Mouse (Mus musculus) CH12.LX (cell line): ENCODE measurements around the gene Agfg1.

Source experiments
- BHLHE40 ChIP-seq: IDR thresholded peaks from 2 replicates; pipeline ENCODE4 v1.6.1; 2011; ENCODE audit warnings: mild to moderate bottlenecking, low read depth, low read length, improper control_type of control experiment
- CHD2 ChIP-seq: IDR thresholded peaks from 2 replicates; pipeline ENCODE4 v1.6.1; 2011; ENCODE audit warnings: low read length, improper control_type of control experiment
- CTCF ChIP-seq, 2 experiments: IDR thresholded peaks in 1 of 2; conservative IDR thresholded peaks in 1 of 2; 2 replicates each; pipeline ENCODE4 v1.5.1; 2011 to 2012; ENCODE audit warnings: low read depth in 2 of 2, low read length in 2 of 2, improper control_type of control experiment in 1 of 2, inconsistent platforms in 1 of 2, mild to moderate bottlenecking in 1 of 2, moderate library complexity in 1 of 2
- E2F4 ChIP-seq: IDR thresholded peaks from 2 replicates; pipeline ENCODE4 v1.6.1; 2011; ENCODE audit warnings: low read depth, low read length, improper control_type of control experiment; ENCODE audit not compliant: insufficient replicate concordance
- HCFC1 ChIP-seq: IDR thresholded peaks from 2 replicates; pipeline ENCODE4 v1.6.1; 2012; ENCODE audit warnings: low read depth, mild to moderate bottlenecking, inconsistent platforms, low read length, improper control_type of control experiment
- JUN ChIP-seq: IDR thresholded peaks from 2 replicates; pipeline ENCODE4 v1.6.1; 2011; ENCODE audit warnings: low read depth, mild to moderate bottlenecking, low read length, improper control_type of control experiment, moderate library complexity; ENCODE audit not compliant: insufficient read depth
- MAX ChIP-seq: IDR thresholded peaks from 2 replicates; pipeline ENCODE4 v1.6.1; 2011; ENCODE audit warnings: low read length, improper control_type of control experiment
- NRF1 ChIP-seq: IDR thresholded peaks from 2 replicates; pipeline ENCODE4 v1.6.1; 2014; ENCODE audit warnings: low read depth, mild to moderate bottlenecking, inconsistent platforms, low read length, improper control_type of control experiment, moderate library complexity
- POLR2A ChIP-seq: IDR thresholded peaks from 2 replicates; pipeline ENCODE4 v1.6.1; 2011; ENCODE audit warnings: low read depth, mild to moderate bottlenecking, improper control_type of control experiment, low read length
- TCF12 ChIP-seq: IDR thresholded peaks from 2 replicates; pipeline ENCODE4 v1.6.1; 2014; ENCODE audit warnings: low read depth, mild to moderate bottlenecking, inconsistent platforms, low read length, improper control_type of control experiment
- ZNF384 ChIP-seq: IDR thresholded peaks from 2 replicates; pipeline ENCODE4 v1.6.1; 2012; ENCODE audit warnings: low read depth, low read length, improper control_type of control experiment, inconsistent platforms

DNA sequence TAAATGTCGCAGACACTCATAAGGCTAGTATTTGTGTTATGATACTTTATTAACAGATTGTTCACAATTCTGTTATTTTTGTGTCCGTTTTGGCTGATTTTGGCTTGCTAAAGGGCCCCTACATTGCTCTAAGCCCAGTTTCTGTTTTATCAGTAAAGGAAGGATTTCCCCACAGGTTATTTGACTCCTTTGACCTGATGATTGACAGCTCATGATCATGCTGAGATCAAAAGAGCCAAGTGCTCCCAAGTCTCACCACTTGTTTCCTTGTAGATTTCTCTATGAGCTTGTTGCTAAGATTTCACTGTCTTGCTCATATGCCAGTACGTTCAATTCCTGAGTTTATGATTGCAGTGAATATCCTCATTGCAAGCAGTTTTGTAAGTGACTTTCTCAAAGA is 30.9 kb downstream of the Agfg1 start:
- TF ChIP-seq BHLHE40 (no peak), CTCF (conservative IDR thresholded peaks at IDR 0.05 in 1 of 2, IDR thresholded peaks at IDR 0.05 in 1 of 2; ENCODE audit: low read depth in 2 of 2, low read length in 2 of 2) (no peak), CHD2 (no peak), MAX (no peak), E2F4 (no peak), HCFC1 (no peak), NRF1 (no peak), TCF12 (no peak), ZNF384 (no peak), POLR2A (no peak), JUN (no peak)
